Mouse (Mus musculus) yolk sac, embryonic 10.5 days (tissue): Measurements from ENCODE around the gene Gm5861.
"Not testable (repeated sequence)": the region's sequence is repeated elsewhere in the genome, so short reads cannot be mapped to it uniquely, and the experiment has no call there.

Experiments used
- DNase-seq: peaks from one replicate; pipeline ENCODE4 v3.0.0-alpha.2; 2017; ENCODE audit warnings: low spot score

Gene Gm5861

DNA sequence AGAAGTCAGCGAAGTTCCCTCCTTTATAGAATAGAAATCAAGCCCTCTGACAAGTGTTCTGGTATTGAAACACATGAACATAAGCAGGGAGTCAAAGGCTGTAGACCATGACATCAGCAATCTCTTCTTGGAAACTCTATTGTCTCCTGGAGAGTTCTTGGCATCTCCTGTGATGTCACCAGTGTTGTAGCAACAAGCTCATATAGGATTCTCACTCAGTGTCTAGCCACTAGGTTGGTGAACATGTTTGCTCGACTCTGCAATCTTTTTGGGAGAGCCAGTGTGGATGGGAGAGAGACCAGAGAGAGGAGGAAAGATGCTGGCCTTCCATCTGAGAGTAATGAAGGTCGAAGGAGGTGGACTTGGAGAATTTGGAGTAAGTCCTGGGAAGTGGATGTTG is at the start of gene Gm5861:
TSS of gene Gm5861 (plus strand) at position 301 of the 400 bp plus-strand sequence.
- DNase-seq = not testable (repeated sequence)

DNA sequence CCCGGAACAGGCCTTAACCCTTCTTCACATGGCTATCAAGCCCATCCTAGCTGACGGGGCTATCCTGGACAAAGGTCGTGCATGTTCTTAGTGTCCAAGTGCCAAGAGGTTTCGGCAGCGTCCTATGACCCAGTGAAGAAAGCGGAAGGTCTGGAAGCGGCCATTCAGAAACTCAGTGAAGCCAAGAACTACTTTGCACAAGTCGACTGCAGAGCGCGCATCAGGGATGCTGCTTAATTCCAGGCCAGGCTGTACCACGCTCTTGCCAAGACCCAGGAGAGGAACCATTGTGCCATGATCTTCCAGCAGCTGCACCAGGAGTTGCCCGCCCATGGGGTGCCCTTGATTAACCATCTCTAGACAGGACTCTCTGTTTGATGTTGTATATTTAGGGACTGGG is 44.8 kb upstream of the Gm5861 start:
- DNase-seq = not testable (repeated sequence)
